Mouse (Mus musculus): ENCODE measurements around the gene Per1.

Gene Per1

GRCm38 (mm10) chr11:69133923-69134621, 39.1 kb downstream of the Per1 start:
- no peak for DNase-seq (ENCODE audit: low spot score)

GRCm38 (mm10) chr11:69134622-69134968, 39.6 kb downstream of the Per1 start:
- no peak for DNase-seq (ENCODE audit: low spot score)

GRCm38 (mm10) chr11:69135361-69135760, 40.3 kb downstream of the Per1 start:
- no peak for DNase-seq (ENCODE audit: low spot score)

- DNase-seq (ENCODE audit: low spot score), result no peak
These were observed 52.5 kb downstream of the Per1 start for GRCm38 (mm10) chr11:69147546-69147945.

- no peak for DNase-seq (ENCODE audit: low spot score)
These were observed 53.5 kb downstream of the Per1 start for GRCm38 (mm10) chr11:69148451-69148960.

GRCm38 (mm10) chr11:69149728-69150127, 54.7 kb downstream of the Per1 start:
- DNase-seq (ENCODE audit: low spot score), result no peak

GRCm38 (mm10) chr11:69150444-69150843, 55.4 kb downstream of the Per1 start:
- no peak for DNase-seq (ENCODE audit: low spot score)

- DNase-seq (ENCODE audit: low spot score), result no peak
These were observed 56.0 kb downstream of the Per1 start for GRCm38 (mm10) chr11:69151004-69151403.

GRCm38 (mm10) chr11:69153831-69154230, 58.8 kb downstream of the Per1 start:
- no peak for DNase-seq (ENCODE audit: low spot score)

- no peak for DNase-seq (ENCODE audit: low spot score)
These were observed 60.3 kb downstream of the Per1 start for GRCm38 (mm10) chr11:69155351-69155750.

- no peak for DNase-seq (ENCODE audit: low spot score)
These were observed 61.8 kb downstream of the Per1 start, which contains the start of gene Alox12b for GRCm38 (mm10) chr11:69156800-69157199. TSS of gene Alox12b (plus strand) at chr11:69156989.

Measured in urinary bladder, postnatal 10 days (tissue).